9 mouse cellular contexts compared by ENCODE assay signal in the genomic region with DNA sequence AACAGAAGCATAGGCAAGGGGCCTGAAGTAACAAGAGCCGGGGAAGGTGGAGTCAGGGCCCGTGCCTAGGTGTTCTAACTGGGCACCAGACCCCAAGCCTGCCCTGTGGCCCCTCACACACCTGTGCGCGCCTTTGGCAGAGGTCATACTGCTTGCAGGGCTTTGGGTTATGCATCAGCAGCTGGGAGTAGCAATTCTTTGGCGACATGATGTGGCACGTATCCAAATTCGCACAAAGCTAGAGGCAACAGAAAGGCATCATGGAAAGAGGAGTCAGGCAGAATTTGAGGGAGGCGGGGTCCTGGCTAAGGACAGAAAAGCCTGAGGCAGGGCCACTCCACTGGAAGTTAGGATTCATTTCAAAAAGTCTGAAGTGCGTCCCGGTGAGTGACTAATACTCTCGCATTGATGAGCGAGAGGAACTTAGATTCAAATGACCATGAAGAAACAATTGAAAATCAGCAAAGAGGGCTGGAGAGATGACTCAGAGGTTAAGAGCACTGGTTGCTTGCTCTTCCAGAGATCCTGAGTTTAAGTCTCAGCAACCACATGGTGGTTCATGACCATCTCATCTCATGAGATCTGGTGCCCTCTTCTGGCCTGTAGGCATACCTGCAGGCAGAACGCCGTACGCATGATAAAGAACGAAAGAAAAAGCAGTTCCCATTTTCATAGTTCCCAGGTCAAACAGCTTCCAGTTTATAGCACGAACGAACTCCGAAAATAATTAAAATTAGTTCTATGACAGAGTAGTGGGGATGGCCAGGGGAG. TPM values are rescaled to one million over a fixed set of nuclear protein-coding genes. Genes with fewer than 3 reads are reported as not detected.
A peak's percentile ranks its signal among the peaks of the same experiment; 100 is the strongest.
DNase-seq lines count a peak whose midpoint lies in the region; ATAC-seq and TF ChIP-seq lines count a peak whose summit lies in the region.
"Had no signal": no experiment of that assay in that cellular context is flagged by ENCODE, and none has a peak within 500 bp of the region (broad histone marks: within the 10 kb centered on the region; RNA-seq: fewer than 3 reads in every experiment).

No protein-coding gene starts in this region.

- no peaks in the 10 kb centered on the region for H3K4me1 ChIP-seq in ES-Bruce4 (ENCODE audit: control insufficient read depth, insufficient read depth, low read length)
- peaks cover 16% of the 10 kb centered on the region for H3K4me1 ChIP-seq in intestine, embryonic 16.5 days (ENCODE audit: control insufficient read depth, insufficient read depth, low read length)
- peaks cover 12% of the 10 kb centered on the region for H3K4me1 ChIP-seq in liver, embryonic 11.5 days (replicated peaks; ENCODE audit: control insufficient read depth, insufficient read depth, low read length)

- peak; percentile 71 for DNase-seq in 3134 (ENCODE audit: extremely low read depth, insufficient read length, low spot score)
- peak; percentile 50 for DNase-seq in cerebellum, adult 9-11 months
- peak; percentile 57 for DNase-seq in gastrocnemius, postnatal 10 days
- no peak for DNase-seq in liver, embryonic 11.5 days (ENCODE audit: low spot score)
- peak; percentile 56 to 70 for DNase-seq in natural killer cell, adult 2 months (ENCODE audit: low spot score in 2 of 2)
- DNase-seq in thymus, postnatal 25 days, result peak; percentile 68

- peak; percentile 93 for TF ChIP-seq CTCF in ES-Bruce4 (IDR thresholded peaks at IDR 0.05; ENCODE audit: low read depth, low read length)

- WGBS in intestine, embryonic 16.5 days, result 42% methylated on average over 19 of the region's 19 CpGs
- WGBS in liver, embryonic 11.5 days, result 41% methylated on average over 19 of the region's 19 CpGs

- no peaks in the 10 kb centered on the region for H3K27me3 ChIP-seq in ES-Bruce4 (ENCODE audit: control insufficient read depth, insufficient read depth, low read length, poor library complexity, severe bottlenecking)
- no peaks in the 10 kb centered on the region for H3K27me3 ChIP-seq in intestine, embryonic 16.5 days (replicated peaks; ENCODE audit: control insufficient read depth, insufficient read depth, low read length)
- no peaks in the 10 kb centered on the region for H3K27me3 ChIP-seq in liver, embryonic 11.5 days (replicated peaks; ENCODE audit: control insufficient read depth, insufficient read depth, low read length)

- TF ChIP-seq POLR2A in ES-Bruce4 (IDR thresholded peaks at IDR 0.05; ENCODE audit: insufficient read depth, low read length), result no peak

- no peak for TF ChIP-seq EP300 in ES-Bruce4 (IDR thresholded peaks at IDR 0.05; ENCODE audit: insufficient read depth, low read depth, low read length)

- H3K36me3 ChIP-seq in ES-Bruce4 (ENCODE audit: control insufficient read depth, insufficient read depth, low read length, poor library complexity, severe bottlenecking), result peaks cover 23% of the 10 kb centered on the region
- H3K36me3 ChIP-seq in intestine, embryonic 16.5 days (ENCODE audit: control insufficient read depth, insufficient read depth, low read length), result peaks cover 5% of the 10 kb centered on the region
- H3K36me3 ChIP-seq in liver, embryonic 11.5 days (ENCODE audit: control insufficient read depth, insufficient read depth, low read length), result peaks cover 13% of the 10 kb centered on the region; the same call in 1 of the 2 replicates

- no peak overlapping the region for H3K4me3 ChIP-seq in ES-Bruce4 (ENCODE audit: low read depth, low read length)
- peak overlapping the region; percentile 25 for H3K4me3 ChIP-seq in intestine, embryonic 16.5 days (ENCODE audit: low read length)
- H3K4me3 ChIP-seq in liver, embryonic 11.5 days (ENCODE audit: low read depth, low read length), result peak overlapping the region; percentile 32

- no peak overlapping the region for H3K27ac ChIP-seq in ES-Bruce4 (ENCODE audit: insufficient read depth, low read length)
- H3K27ac ChIP-seq in intestine, embryonic 16.5 days (ENCODE audit: low read length), result no peak overlapping the region
- no peak overlapping the region for H3K27ac ChIP-seq in liver, embryonic 11.5 days (ENCODE audit: low read depth, low read length)

- H3K9ac ChIP-seq in ES-Bruce4 (ENCODE audit: low read depth, poor library complexity, severe bottlenecking), result no peak overlapping the region
- peak overlapping the region; percentile 23 for H3K9ac ChIP-seq in intestine, embryonic 16.5 days (ENCODE audit: low read depth, low read length)
- no peak overlapping the region; the same call in 1 of the 2 replicates for H3K9ac ChIP-seq in liver, embryonic 11.5 days (ENCODE audit: low read depth, low read length)

- no peaks in the 10 kb centered on the region for H3K9me3 ChIP-seq in ES-Bruce4 (replicated peaks; ENCODE audit: control insufficient read depth, insufficient read depth, low read length, poor library complexity, severe bottlenecking)
- H3K9me3 ChIP-seq in intestine, embryonic 16.5 days (ENCODE audit: control insufficient read depth, low read length), result no peaks in the 10 kb centered on the region
- H3K9me3 ChIP-seq in liver, embryonic 11.5 days (ENCODE audit: control insufficient read depth, low read length), result no peaks in the 10 kb centered on the region

- ATAC-seq in intestine, embryonic 16.5 days, result peak; percentile 36
- peak; percentile 52; the same call in 1 of the 2 replicates for ATAC-seq in liver, embryonic 11.5 days (replicated peaks; ENCODE audit: low FRiP score)

- peak overlapping the region; percentile 43 for H3K4me2 ChIP-seq in intestine, embryonic 16.5 days (ENCODE audit: low read depth, low read length)
- H3K4me2 ChIP-seq in liver, embryonic 11.5 days, result peak overlapping the region; percentile 65

RNA-seq across cellular contexts. Expression of a gene that starts 1.8 kb away (rescaled TPM):
- 1.5 and 1.8 TPM in 2 replicates for polyA plus RNA-seq in ES-Bruce4 (2011; ENCODE audit: insufficient read depth, insufficient read length, low read depth, missing spikeins)
- total RNA-seq in gastrocnemius, postnatal 10 days (2021), result under 1 TPM; 0.45 to 0.52 TPM
- polyA plus RNA-seq in intestine, embryonic 16.5 days (2015; fragmentation: Nextera tagmentation; extraction: Ambion mirVana), result 3.4 TPM in 2 replicates
- polyA plus RNA-seq in liver, embryonic 11.5 days (2014; fragmentation: Nextera tagmentation; extraction: Ambion mirVana), result 2.5 and 3.7 TPM in 2 replicates

RNA-seq across cellular contexts. Expression of a gene that starts 10.0 kb away (rescaled TPM):
- 61.3 and 63.1 TPM in 2 replicates for polyA plus RNA-seq in ES-Bruce4 (2011; ENCODE audit: insufficient read depth, insufficient read length, low read depth, missing spikeins)
- 10 to 100 TPM; 13.4 to 18.4 TPM for total RNA-seq in gastrocnemius, postnatal 10 days (2021)
- polyA plus RNA-seq in intestine, embryonic 16.5 days (2015; fragmentation: Nextera tagmentation; extraction: Ambion mirVana), result 38.7 and 40.7 TPM in 2 replicates
- 66.3 and 75.7 TPM in 2 replicates for polyA plus RNA-seq in liver, embryonic 11.5 days (2014; fragmentation: Nextera tagmentation; extraction: Ambion mirVana)

RNA-seq across cellular contexts. Expression of a gene that starts 10.0 kb away (rescaled TPM):
- 1.0 and 1.9 TPM in 2 replicates for polyA plus RNA-seq in ES-Bruce4 (2011; ENCODE audit: insufficient read depth, insufficient read length, low read depth, missing spikeins)
- 1 to 10 TPM in 1 of 2 experiments, under 1 TPM in 1; 0.70 to 1.1 TPM for total RNA-seq in gastrocnemius, postnatal 10 days (2021)
- polyA plus RNA-seq in intestine, embryonic 16.5 days (2015; fragmentation: Nextera tagmentation; extraction: Ambion mirVana), result 0.20 and 0.31 TPM in 2 replicates
- not detected in 2 replicates for polyA plus RNA-seq in liver, embryonic 11.5 days (2014; fragmentation: Nextera tagmentation; extraction: Ambion mirVana)

RNA-seq across cellular contexts. Expression of a gene that starts 11.4 kb away (rescaled TPM):
- polyA plus RNA-seq in ES-Bruce4 (2011; ENCODE audit: insufficient read depth, insufficient read length, low read depth, missing spikeins), result not detected in 2 replicates
- not detected for total RNA-seq in gastrocnemius, postnatal 10 days (2021)
- 0.29 TPM in 1 of 2 replicates, not detected in the other for polyA plus RNA-seq in intestine, embryonic 16.5 days (2015; fragmentation: Nextera tagmentation; extraction: Ambion mirVana)
- polyA plus RNA-seq in liver, embryonic 11.5 days (2014; fragmentation: Nextera tagmentation; extraction: Ambion mirVana), result 0.27 and 0.30 TPM in 2 replicates
- total RNA-seq: layer of hippocampus, adult 8-10 months had no signal

RNA-seq across cellular contexts. Expression of a gene that starts 35.7 kb away (rescaled TPM):
- 95.2 and 95.3 TPM in 2 replicates for polyA plus RNA-seq in ES-Bruce4 (2011; ENCODE audit: insufficient read depth, insufficient read length, low read depth, missing spikeins)
- 10 to 100 TPM; 63.0 to 64.7 TPM for total RNA-seq in gastrocnemius, postnatal 10 days (2021)
- 41.1 and 41.6 TPM in 2 replicates for polyA plus RNA-seq in intestine, embryonic 16.5 days (2015; fragmentation: Nextera tagmentation; extraction: Ambion mirVana)
- 51.2 TPM in 2 replicates for polyA plus RNA-seq in liver, embryonic 11.5 days (2014; fragmentation: Nextera tagmentation; extraction: Ambion mirVana)
